Mouse (Mus musculus) liver, postnatal 0 days (tissue): ENCODE data around the gene Usp20.

Experiments
- CTCF ChIP-seq: sonication (generic); IDR thresholded peaks from 2 replicates; pipeline ENCODE4 v1.5.1; 2016; ENCODE audit warnings: antibody characterized with exemption, low read depth
- EP300 ChIP-seq: IDR thresholded peaks from 2 replicates; pipeline ENCODE4 v1.6.1; 2016; ENCODE audit warnings: antibody characterized with exemption, low read depth, mild to moderate bottlenecking

DNA sequence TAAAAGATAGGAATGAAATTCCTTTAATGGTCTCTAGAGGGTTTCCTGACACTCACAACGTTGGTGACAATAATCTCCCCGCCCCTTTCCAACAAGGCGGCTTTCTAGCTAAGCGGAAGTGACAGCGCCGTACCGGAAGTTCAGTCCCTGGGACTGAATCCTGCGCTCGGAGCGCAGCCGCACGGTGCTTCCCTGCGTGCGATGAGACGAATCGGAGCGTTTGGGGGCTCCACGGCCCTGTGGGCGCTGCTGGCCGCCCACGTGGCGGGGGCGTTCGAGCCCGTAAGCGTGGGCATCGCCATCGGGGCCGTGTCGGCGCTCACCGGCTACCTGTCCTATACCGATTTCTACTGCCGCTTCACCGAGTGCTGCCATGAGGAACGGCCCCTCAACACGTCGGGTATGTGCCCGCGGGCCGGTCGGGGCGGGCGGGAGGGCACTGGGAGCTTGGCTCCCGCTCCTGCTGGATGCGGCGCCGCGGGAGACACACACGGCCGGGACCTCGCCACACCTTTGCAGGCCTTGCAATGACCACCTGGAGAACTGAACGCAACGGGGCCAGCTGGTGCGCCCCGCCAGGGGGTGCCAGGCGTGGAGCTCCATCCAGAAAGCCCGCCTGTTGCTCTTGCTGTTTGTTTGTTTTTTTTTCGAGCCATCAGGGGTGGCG lies 29.1 kb upstream of the Usp20 start, which contains the start of gene Tor1b:
- TF ChIP-seq CTCF (peak; percentile 46), EP300 (no peak)
